Mouse (Mus musculus) thymus, adult 18-20 months (tissue): Measurements from ENCODE around the gene Kank3.
A peak's percentile ranks its signal among the peaks of the same experiment; 100 is the strongest.
"Not testable (repeated sequence)": the region's sequence is repeated elsewhere in the genome, so short reads cannot be mapped to it uniquely, and the experiment has no call there.

Experiments used
- DNase-seq, 2 experiments: peaks; one replicate each; pipeline ENCODE4 v3.0.0; 2022; ENCODE audit warnings: mixed read lengths in 2 of 2

Gene Kank3

GRCm38 (mm10) chr17:33808192-33808591 is 2.1 kb upstream of the Kank3 start:
- no peak for DNase-seq

GRCm38 (mm10) chr17:33811142-33811516 is 810 bp downstream of the Kank3 start:
- DNase-seq: no peak

- no peak for DNase-seq
These were observed 2.2 kb downstream of the Kank3 start for GRCm38 (mm10) chr17:33812475-33812874.

- no peak for DNase-seq
These were observed 2.7 kb downstream of the Kank3 start for GRCm38 (mm10) chr17:33812990-33813389.

- no peak for DNase-seq
These were observed 5.1 kb downstream of the Kank3 start for GRCm38 (mm10) chr17:33815399-33815798.

GRCm38 (mm10) chr17:33816612-33817011 is 6.3 kb downstream of the Kank3 start:
- no peak for DNase-seq

GRCm38 (mm10) chr17:33817184-33817968 is 7.1 kb downstream of the Kank3 start:
- DNase-seq: peak; percentile 79 to 83

GRCm38 (mm10) chr17:33817969-33818643 is 7.8 kb downstream of the Kank3 start:
- no peak for DNase-seq

- DNase-seq: no peak
These were observed 12.2 kb downstream of the Kank3 start for GRCm38 (mm10) chr17:33822436-33822959.

- DNase-seq: not testable (repeated sequence)
These were observed 12.9 kb downstream of the Kank3 start for GRCm38 (mm10) chr17:33823171-33823570.

- DNase-seq: peak; percentile 95 to 97
These were observed 14.0 kb downstream of the Kank3 start, which contains the start of the genes Rps28 and Ndufa7 for GRCm38 (mm10) chr17:33824084-33824996. Gene Rps28, minus strand, starts transcription at chr17:33824562. Gene Ndufa7, plus strand, starts transcription at chr17:33824572.

GRCm38 (mm10) chr17:33824997-33825330 is 14.6 kb downstream of the Kank3 start:
- DNase-seq: not testable (repeated sequence)

GRCm38 (mm10) chr17:33825462-33825861 is 15.1 kb downstream of the Kank3 start:
- no peak for DNase-seq

- peak in 1 of 2 experiments; percentile 39 for DNase-seq
These were observed 16.5 kb downstream of the Kank3 start for GRCm38 (mm10) chr17:33826850-33827249.

- no peak for DNase-seq
These were observed 18.6 kb downstream of the Kank3 start for GRCm38 (mm10) chr17:33828892-33829291.

- DNase-seq: no peak
These were observed 19.2 kb downstream of the Kank3 start for GRCm38 (mm10) chr17:33829561-33829960.

- DNase-seq: peak; percentile 78 to 84
These were observed 32.9 kb downstream of the Kank3 start, which contains the start of gene Cd320 for GRCm38 (mm10) chr17:33842966-33843795. Gene Cd320, plus strand, starts transcription at chr17:33843091.

GRCm38 (mm10) chr17:33844196-33844595 is 33.9 kb downstream of the Kank3 start:
- DNase-seq: no peak

- no peak for DNase-seq
These were observed 37.8 kb downstream of the Kank3 start for GRCm38 (mm10) chr17:33848139-33848538.

- DNase-seq: no peak
These were observed 41.0 kb downstream of the Kank3 start for GRCm38 (mm10) chr17:33851331-33851730.

GRCm38 (mm10) chr17:33857816-33858215 is 47.5 kb downstream of the Kank3 start:
- no peak for DNase-seq
